In genomic region chr6:139907138-139907537, GRCm38 (mm10) we compare ENCODE assay signal across 24 mouse cellular contexts.
"Had no signal": no experiment of that assay in that cellular context is flagged by ENCODE, and none has a peak within 500 bp of the region (broad histone marks: within the 10 kb centered on the region; RNA-seq: fewer than 3 reads in every experiment).

No protein-coding gene starts in this region.

- H3K9ac ChIP-seq: heart, embryonic 13.5 days; heart, embryonic 15.5 days; hindbrain, embryonic 13.5 days; kidney, embryonic 15.5 days; limb, embryonic 13.5 days; limb, embryonic 15.5 days had no signal

- H3K4me3 ChIP-seq: heart, adult 2 months; heart, embryonic 13.5 days; heart, embryonic 15.5 days; hindbrain, embryonic 13.5 days; kidney, embryonic 15.5 days; limb, embryonic 13.5 days; limb, embryonic 15.5 days had no signal

- H3K9me3 ChIP-seq: heart, embryonic 13.5 days; heart, embryonic 15.5 days; hindbrain, embryonic 13.5 days; kidney, embryonic 15.5 days; limb, embryonic 13.5 days; limb, embryonic 15.5 days had no signal

- H3K36me3 ChIP-seq: heart, embryonic 13.5 days; heart, embryonic 15.5 days; hindbrain, embryonic 13.5 days; kidney, embryonic 15.5 days; limb, embryonic 13.5 days; limb, embryonic 15.5 days had no signal

- H3K27ac ChIP-seq: heart, adult 2 months; heart, embryonic 13.5 days; heart, embryonic 15.5 days; hindbrain, embryonic 13.5 days; kidney, embryonic 15.5 days; kidney, postnatal 0 days; limb, embryonic 13.5 days; limb, embryonic 15.5 days had no signal

- H3K27me3 ChIP-seq: heart, embryonic 13.5 days; heart, embryonic 15.5 days; hindbrain, embryonic 13.5 days; kidney, embryonic 15.5 days; limb, embryonic 13.5 days; limb, embryonic 15.5 days had no signal

- ATAC-seq: hindbrain, embryonic 16.5 days; intestine, embryonic 16.5 days had no signal

- H3K4me1 ChIP-seq: heart, embryonic 15.5 days; kidney, embryonic 15.5 days; limb, embryonic 15.5 days had no signal

- H3K4me2 ChIP-seq: heart, embryonic 11.5 days; heart, embryonic 13.5 days; heart, embryonic 15.5 days; hindbrain, embryonic 13.5 days; kidney, embryonic 15.5 days; limb, embryonic 13.5 days; limb, embryonic 15.5 days had no signal

- DNase-seq: gastrocnemius, postnatal 14 days; gastrocnemius, postnatal 36 days; heart, adult 11 months; heart, adult 2 months; heart, postnatal 14 days; heart, postnatal 36 days; kidney, adult 11 months; kidney, adult 2 months; kidney, adult 9 months; kidney, postnatal 14 days; kidney, postnatal 36 days; layer of hippocampus, adult 9-11 months; layer of hippocampus, postnatal 36 days; left cerebral cortex, postnatal 4 days had no signal
